8 mouse cellular contexts compared by ENCODE assay signal in the genomic region with DNA sequence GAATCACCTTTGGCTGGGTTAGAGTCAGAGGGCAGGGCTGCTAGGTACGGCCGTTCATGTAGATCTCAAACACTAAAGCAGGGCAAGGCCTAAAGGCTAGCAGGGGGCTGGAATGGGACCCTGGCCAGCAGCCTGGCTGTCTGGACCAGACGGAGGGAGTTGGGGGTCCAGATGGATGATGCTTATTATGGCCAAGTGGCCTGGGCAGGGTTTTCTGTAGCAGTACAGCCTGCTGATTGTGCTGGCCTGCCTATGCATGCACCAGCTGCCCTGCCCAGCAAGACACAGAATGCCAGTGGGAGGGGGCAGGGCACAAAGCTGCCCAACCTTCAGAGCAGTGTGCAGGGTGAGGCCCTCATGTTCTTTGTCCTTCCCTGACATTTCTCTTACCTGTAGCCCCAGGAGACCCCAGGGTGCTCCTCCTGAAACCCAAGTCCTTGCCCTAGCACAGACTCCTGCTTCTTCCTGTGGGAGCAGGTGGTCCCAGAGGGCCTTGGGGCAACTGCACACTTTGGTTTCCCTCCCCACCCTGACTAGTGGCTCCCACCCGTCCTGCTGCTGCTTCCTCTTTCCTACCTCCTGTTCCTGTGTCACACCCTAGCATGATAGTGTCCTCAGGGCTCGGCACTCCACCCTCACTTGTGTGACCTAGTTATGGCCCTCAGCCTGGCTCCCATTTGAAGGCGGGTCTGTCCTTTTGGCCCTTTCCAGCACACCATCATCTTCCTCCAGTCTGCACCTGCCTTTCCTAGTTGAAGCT. TPM values are rescaled to one million over a fixed set of nuclear protein-coding genes. Genes with fewer than 3 reads are reported as not detected.
DNase-seq lines count a peak whose midpoint lies in the region; ATAC-seq and TF ChIP-seq lines count a peak whose summit lies in the region.

No protein-coding gene starts in this region.

- no peak for ATAC-seq in lung, embryonic 15.5 days (ENCODE audit: borderline replicate concordance, extremely low read depth, low FRiP score, low TSS enrichment)

- no peak for DNase-seq in lung, postnatal 14 days
- peak; percentile 99 for DNase-seq in cerebellum, postnatal 10 days
- DNase-seq in heart, postnatal 25 days (ENCODE audit: low spot score) = peak; percentile 31
- DNase-seq in liver, adult 2 months (ENCODE audit: extremely low read depth, low read depth, low spot score) = peak; percentile 34
- DNase-seq in splenic B cell, adult 2 months (ENCODE audit: low read depth, low spot score) = peak; percentile 31
- DNase-seq in spleen, adult 18-20 months = no peak
- no peak for DNase-seq in adrenal gland, postnatal 4 days (ENCODE audit: low spot score in 2 of 2)

- H3K9ac ChIP-seq in lung, embryonic 15.5 days = no peak overlapping the region
- no peak overlapping the region for H3K9ac ChIP-seq in liver, adult 2 months (ENCODE audit: low read depth, low read length)

- peak overlapping the region; percentile 12; the same call in 1 of the 2 replicates for H3K4me2 ChIP-seq in lung, embryonic 15.5 days

- peaks cover 9% of the 10 kb centered on the region; the same call in 1 of the 2 replicates for H3K79me2 ChIP-seq in liver, adult 2 months (ENCODE audit: control insufficient read depth, insufficient read depth, low read length)

- H3K27ac ChIP-seq in lung, embryonic 15.5 days = no peak overlapping the region
- no peak overlapping the region for H3K27ac ChIP-seq in liver, adult 2 months (replicated peaks; ENCODE audit: insufficient read depth, low read depth, low read length)

- no peaks in the 10 kb centered on the region for H3K9me3 ChIP-seq in lung, embryonic 15.5 days

- peaks cover 16% of the 10 kb centered on the region for H3K36me3 ChIP-seq in lung, embryonic 15.5 days
- no peaks in the 10 kb centered on the region for H3K36me3 ChIP-seq in liver, adult 2 months (ENCODE audit: control insufficient read depth, insufficient read depth, low read length)
- H3K36me3 ChIP-seq in splenic B cell, adult 2 months (ENCODE audit: control insufficient read depth, insufficient read depth, low read length, poor library complexity, severe bottlenecking) = peaks cover 2% of the 10 kb centered on the region

- WGBS in lung, embryonic 15.5 days = 60% methylated on average over 6 of the region's 6 CpGs
- WGBS in liver, adult 2 months = 39% methylated on average over 6 of the region's 6 CpGs

- TF ChIP-seq CTCF in liver, adult 2 months (IDR thresholded peaks at IDR 0.05; ENCODE audit: low read depth, low read length) = no peak

- peaks cover 44% of the 10 kb centered on the region for H3K4me1 ChIP-seq in lung, embryonic 15.5 days
- H3K4me1 ChIP-seq in liver, adult 2 months (ENCODE audit: control insufficient read depth, insufficient read depth, low read length) = peaks cover 18% of the 10 kb centered on the region

- intact Hi-C loops in heart, postnatal 25 days (cut with DNase I) = no loop called here

- peaks cover 13% of the 10 kb centered on the region for H3K27me3 ChIP-seq in lung, embryonic 15.5 days
- H3K27me3 ChIP-seq in liver, adult 2 months (ENCODE audit: control insufficient read depth, insufficient read depth, low read length) = no peaks in the 10 kb centered on the region
- H3K27me3 ChIP-seq in splenic B cell, adult 2 months (ENCODE audit: control insufficient read depth, insufficient read depth, low read length, poor library complexity, severe bottlenecking) = no peaks in the 10 kb centered on the region

- no peak overlapping the region for H3K4me3 ChIP-seq in lung, embryonic 15.5 days
- no peak overlapping the region for H3K4me3 ChIP-seq in liver, adult 2 months (ENCODE audit: insufficient read depth, low read depth, low read length)

- no peak for TF ChIP-seq POLR2A in liver, adult 2 months (IDR thresholded peaks at IDR 0.05; ENCODE audit: extremely low read depth, insufficient read depth, low read length)

RNA-seq across cellular contexts. Expression of a gene that starts 3.7 kb away (rescaled TPM):
- 6.7 and 8.7 TPM in 2 replicates for polyA plus RNA-seq in lung, embryonic 15.5 days (2015; fragmentation: Nextera tagmentation; extraction: Ambion mirVana)
- 1 to 10 TPM; 3.6 to 6.0 TPM for total RNA-seq in heart, postnatal 25 days (2021)
- 0.55 and 2.6 TPM in 2 replicates for total RNA-seq in liver, adult 2 months (2014; rRNA removed)
- polyA plus RNA-seq in liver, adult 2 months (2012; rRNA removed) = 4.2 and 4.3 TPM in 2 replicates
- total RNA-seq in adrenal gland, postnatal 4 days (2021) = 10 to 100 TPM; 15.5 to 18.7 TPM

RNA-seq across cellular contexts. Expression of a gene that starts 6.2 kb away (rescaled TPM):
- 229 and 239 TPM in 2 replicates for polyA plus RNA-seq in lung, embryonic 15.5 days (2015; fragmentation: Nextera tagmentation; extraction: Ambion mirVana)
- total RNA-seq in heart, postnatal 25 days (2021) = 10 to 100 TPM; 36.7 to 40.5 TPM
- total RNA-seq in liver, adult 2 months (2014; rRNA removed) = 12.7 and 17.6 TPM in 2 replicates
- 23.0 and 25.5 TPM in 2 replicates for polyA plus RNA-seq in liver, adult 2 months (2012; rRNA removed)
- 10 to 100 TPM; 56.0 to 56.8 TPM for total RNA-seq in adrenal gland, postnatal 4 days (2021)

RNA-seq across cellular contexts. Expression of a gene that starts 6.2 kb away (rescaled TPM):
- 132 and 136 TPM in 2 replicates for polyA plus RNA-seq in lung, embryonic 15.5 days (2015; fragmentation: Nextera tagmentation; extraction: Ambion mirVana)
- total RNA-seq in heart, postnatal 25 days (2021) = 10 to 100 TPM; 38.4 to 40.7 TPM
- total RNA-seq in liver, adult 2 months (2014; rRNA removed) = 24.0 and 24.6 TPM in 2 replicates
- 45.8 and 52.1 TPM in 2 replicates for polyA plus RNA-seq in liver, adult 2 months (2012; rRNA removed)
- 100 to 1,000 TPM; 110 to 115 TPM for total RNA-seq in adrenal gland, postnatal 4 days (2021)

RNA-seq across cellular contexts. Expression of a gene that starts 10.8 kb away (rescaled TPM):
- polyA plus RNA-seq in lung, embryonic 15.5 days (2015; fragmentation: Nextera tagmentation; extraction: Ambion mirVana) = 24.4 and 24.5 TPM in 2 replicates
- total RNA-seq in heart, postnatal 25 days (2021) = 10 to 100 TPM; 12.6 to 13.2 TPM
- total RNA-seq in liver, adult 2 months (2014; rRNA removed) = 13.8 and 14.5 TPM in 2 replicates
- 38.5 and 43.7 TPM in 2 replicates for polyA plus RNA-seq in liver, adult 2 months (2012; rRNA removed)
- total RNA-seq in adrenal gland, postnatal 4 days (2021) = 10 to 100 TPM; 28.9 to 38.5 TPM

RNA-seq across cellular contexts. Expression of a gene that starts 19.4 kb away (rescaled TPM):
- 3.5 and 5.0 TPM in 2 replicates for polyA plus RNA-seq in lung, embryonic 15.5 days (2015; fragmentation: Nextera tagmentation; extraction: Ambion mirVana)
- total RNA-seq in heart, postnatal 25 days (2021) = 1 to 10 TPM; 1.5 to 1.7 TPM
- 2.2 and 3.4 TPM in 2 replicates for total RNA-seq in liver, adult 2 months (2014; rRNA removed)
- polyA plus RNA-seq in liver, adult 2 months (2012; rRNA removed) = 4.0 and 7.3 TPM in 2 replicates
- 1 to 10 TPM; 4.4 to 5.9 TPM for total RNA-seq in adrenal gland, postnatal 4 days (2021)

Comparison
In these comparisons a context has a peak if more than half of its experiments do, and no peak if none do; other contexts are left out.
1. DNase-seq: peak in cerebellum, postnatal 10 days (2 of 2), heart, postnatal 25 days (single experiment), liver, adult 2 months (single experiment) and splenic B cell, adult 2 months (single experiment); none in lung, postnatal 14 days (single experiment), spleen, adult 18-20 months (0 of 2) and adrenal gland, postnatal 4 days (0 of 2).